Mouse (Mus musculus): ENCODE data around the gene Ctdsp1.

Ctdsp1 gene

DNA sequence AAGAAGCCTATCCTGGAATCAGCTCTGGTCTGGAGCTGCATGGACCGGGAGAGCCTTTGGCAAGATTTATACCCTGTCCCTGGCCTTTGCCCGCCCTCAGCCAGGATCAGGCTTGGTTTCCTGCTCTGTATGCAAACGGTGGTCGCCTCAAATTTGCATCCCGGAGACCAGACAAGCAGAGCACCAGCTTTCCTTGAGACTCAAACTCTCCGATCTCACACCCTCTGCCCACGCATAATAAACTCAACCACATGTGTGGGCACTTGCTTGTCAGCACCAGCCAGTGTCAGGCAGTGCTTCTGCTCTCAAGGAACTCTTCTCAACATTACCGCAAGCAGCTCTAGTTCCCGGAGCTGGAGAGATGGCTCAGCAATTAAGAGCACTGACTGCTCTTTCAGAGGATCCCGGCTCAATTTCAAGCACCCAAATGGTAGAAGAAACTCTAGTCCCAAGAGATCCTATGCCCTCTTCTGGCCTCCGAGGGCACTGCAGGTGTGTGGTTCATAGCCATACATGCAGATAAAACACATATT, 6.7 kb downstream of the Ctdsp1 start:
- peak; percentile 75 to 78 for DNase-seq

DNA sequence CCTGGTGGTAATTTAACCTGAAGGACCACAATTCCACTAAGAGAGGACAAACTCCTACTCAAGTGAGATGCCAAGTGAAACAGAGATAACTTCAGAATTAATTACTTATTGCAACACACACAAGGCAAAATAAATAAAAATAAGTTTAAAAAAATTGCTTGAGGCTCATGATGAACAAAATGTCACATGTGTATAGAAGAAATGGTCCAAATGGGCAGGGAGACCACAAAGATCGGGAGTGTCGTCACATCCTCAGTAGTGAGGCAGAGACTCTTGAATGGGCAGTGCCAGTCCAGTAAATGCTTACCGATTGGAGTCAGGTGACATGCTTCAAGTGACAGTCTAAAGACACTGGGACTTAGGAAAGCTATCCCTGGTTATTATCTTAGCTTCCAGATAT, 9.2 kb downstream of the Ctdsp1 start:
- no peak for DNase-seq

DNA sequence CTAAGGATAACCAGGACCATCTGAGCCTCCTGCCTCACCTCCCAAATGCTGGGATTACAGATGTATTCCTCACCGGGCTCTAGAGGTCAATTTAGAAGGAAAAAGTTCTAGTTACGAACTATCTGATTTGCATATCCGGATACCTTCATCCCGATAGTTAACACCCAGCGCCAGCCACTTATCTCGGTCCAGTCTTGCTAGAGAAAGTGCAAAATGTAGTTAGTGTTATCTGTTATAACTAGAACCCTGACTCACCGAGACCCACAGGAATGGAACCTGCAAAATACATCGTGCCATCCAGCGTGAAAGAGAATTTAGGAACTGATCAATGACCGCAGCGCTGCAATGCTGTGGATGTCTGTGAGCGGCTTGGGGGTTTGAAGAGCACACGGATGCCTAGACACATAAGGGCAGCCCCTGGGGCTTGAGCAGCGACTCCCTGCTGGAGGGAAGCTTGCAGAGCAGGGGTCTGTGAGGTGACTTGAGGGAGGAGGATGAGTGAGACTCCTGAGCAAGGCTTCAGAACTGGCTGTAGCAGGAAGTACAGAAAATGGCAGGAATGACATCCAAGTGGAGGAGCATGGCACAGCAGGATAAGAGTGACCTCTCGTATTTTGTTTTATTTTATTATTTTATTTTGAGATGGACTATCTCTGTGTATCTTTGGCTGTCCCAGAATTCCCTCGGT, 9.8 kb downstream of the Ctdsp1 start:
- no peak for DNase-seq

DNA sequence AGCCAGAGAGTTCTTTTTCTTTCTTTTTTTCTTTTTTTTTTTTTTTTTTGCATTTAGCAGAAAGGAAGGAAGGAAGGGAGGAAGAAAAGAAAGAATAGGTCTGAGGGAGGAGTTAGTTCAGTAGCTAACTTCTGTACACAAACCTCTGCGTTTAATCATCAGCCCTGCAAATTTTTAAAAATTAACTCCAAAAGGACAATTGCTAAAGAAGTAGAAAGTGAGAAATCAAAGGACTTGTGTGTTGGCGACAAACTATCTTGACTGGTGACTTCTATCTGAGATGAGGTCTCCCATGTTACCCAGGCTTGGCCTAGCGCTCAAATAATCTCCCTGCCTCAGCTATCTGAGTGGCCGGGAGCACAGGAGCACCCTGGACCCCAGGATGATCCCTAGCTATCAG, 12.9 kb downstream of the Ctdsp1 start:
- DNase-seq, result no peak

DNA sequence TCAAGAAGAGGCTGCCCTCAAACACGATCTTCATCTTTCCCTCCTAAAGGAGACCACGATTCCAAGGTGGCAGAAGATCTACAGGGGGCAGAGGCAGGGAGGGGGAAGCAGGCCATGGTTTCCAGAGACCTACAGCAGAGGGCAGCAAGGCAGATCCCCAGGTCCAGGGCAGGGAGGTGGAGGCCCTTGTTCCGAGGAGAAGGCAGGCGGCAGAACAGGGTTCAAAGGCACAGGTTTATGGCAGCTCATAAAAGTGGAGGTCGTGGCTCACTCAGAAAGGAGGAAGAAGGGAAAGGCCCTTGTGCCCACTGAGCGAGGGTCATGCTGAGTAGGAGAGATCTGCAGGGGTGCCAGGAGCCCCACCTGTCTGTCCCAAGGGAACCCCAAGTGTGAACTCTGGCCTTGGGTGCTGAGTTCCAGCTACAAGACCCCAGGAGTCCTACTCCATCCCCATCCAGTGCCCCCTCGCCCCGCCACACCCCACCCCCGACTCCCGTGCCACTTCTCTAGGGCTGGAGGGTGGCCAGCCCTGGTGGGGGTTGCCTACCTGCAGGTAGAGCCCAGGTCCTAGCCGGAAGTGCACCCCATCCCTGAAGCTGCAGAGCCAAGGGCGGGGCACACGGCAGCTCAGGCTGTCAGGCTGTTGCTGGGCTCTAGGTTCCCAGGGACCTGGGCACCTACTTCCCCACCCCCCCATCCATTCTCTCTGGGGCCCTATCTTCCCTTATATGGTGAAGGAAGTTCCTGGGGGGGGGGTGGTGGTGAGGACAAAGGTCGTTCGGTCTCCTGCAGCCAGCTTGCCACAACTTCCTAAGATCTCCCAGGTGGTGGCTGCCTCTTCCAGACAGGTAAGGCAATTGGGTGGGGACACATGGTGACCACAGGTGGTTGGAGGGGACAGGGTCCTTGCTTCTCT, 17.5 kb downstream of the Ctdsp1 start, which contains the start of gene Vil1:
Vil1 (plus strand) TSS at position 788 of the 916 bp plus-strand sequence.
- DNase-seq, result no peak

DNA sequence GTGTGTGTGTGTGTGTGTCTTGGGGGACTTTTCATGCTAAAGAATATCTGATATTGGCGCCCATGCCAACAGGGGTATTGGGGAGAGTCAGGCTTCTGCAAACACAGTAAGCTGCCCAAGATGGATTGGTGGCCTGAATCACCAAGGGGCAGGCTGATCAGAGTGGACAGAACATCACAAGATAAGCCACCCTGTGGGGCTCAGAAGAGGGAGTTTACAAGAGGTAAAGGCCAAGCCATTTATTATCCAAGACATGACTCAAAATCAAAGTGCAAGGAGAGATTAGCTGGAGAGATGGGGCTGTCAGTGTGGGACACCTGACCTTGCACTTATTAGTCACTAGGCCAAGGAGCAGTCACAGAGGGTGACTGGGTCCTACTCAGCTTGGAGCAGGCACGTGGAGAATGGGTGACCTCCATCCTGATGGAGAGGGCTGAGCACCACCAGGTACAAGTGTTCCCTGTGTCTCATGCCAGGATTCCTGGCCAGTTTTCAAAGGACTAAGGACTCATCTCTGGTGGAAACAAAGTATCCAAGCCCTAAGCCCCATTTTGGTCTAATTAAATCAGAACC, 20.5 kb downstream of the Ctdsp1 start:
- DNase-seq, result no peak

DNA sequence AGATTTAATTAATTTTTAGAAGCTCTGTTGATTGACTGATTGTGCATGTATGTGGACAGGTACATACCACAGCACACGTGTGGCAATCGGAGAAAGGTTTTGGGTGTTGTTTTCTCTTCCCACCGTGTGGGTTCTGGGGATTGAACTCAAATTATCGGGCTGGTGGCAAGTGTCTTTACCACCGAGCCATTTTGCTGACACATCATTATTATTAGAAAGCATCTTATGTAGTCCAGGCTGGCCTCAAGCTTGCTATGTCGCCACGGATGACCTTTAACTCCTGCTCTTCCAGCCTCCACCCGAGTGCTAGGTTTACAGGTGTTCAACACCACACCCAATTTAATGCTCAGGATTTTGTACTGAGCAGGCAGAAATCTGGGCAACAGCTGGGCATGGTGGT, 21.4 kb downstream of the Ctdsp1 start:
- no peak for DNase-seq

DNA sequence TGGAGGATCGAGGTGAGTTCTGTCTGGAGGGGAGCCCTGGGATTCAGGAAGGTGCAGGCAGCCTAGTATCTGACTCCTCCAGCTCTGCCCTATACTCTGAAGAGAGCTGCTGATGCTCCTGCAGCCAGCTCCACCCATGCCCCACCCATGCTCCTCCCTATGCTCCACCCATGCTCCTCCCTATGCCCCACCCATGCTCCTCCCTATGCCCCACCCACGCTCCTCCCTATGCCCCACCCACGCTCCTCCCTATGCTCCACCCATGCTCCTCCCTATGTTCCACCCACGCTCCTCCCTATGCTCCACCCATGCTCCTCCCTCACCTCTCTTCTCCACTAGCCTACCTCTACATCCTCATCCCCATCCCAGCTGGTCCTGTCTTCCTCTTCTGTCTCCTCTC, 23.8 kb downstream of the Ctdsp1 start:
- peak in 1 of 2 experiments; percentile 30 for DNase-seq

DNA sequence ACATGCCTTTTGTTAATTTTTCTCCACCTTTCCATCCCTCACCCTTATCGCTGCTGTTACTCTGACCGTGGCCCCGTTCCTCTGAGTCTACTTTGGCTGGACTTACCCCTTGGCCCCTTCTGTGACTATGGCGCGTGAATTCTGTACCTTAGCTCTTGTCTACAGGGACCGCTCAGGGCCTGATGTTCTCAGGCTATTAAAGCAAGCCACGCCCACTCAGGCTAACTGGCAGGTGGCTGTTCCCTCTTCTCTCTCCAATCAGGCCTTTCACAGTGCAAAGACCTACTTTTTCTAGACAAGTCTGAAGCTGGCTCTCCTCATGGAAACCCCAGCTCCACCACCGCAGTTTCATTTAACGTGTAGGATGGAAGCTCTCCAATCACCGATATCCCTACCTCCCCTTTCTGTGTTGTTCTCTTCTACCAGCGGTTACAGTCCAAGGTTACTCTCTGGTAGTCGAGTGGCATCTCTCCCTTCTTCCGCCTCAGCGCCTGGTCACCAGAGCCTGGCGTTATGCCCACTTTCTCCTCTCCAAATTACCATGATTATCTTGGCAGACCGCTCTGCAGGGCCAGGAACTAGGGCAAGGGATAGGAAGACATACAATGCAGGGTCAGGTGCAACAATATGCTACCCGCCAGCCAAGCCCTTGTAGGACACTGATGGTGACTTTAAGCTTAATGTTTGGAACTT, 27.6 kb downstream of the Ctdsp1 start:
- DNase-seq, result peak in 1 of 2 experiments; percentile 26

DNA sequence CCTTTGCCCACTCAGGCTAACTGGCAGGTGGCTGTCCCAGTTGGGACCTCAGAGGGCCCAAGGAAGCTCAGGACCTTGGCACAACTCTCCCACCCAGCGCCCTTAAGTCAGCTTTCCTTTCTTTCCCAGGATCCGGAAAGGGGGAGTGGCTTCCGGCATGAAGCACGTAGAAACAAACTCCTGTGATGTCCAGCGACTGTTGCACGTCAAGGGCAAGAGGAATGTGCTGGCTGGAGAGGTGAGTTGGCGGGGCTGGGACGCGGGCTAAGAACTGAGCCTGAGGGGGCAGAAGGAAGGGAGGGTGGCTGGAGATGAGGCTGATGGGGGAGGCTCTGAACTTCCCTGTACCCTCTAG, 28.1 kb downstream of the Ctdsp1 start:
- DNase-seq, result no peak

DNA sequence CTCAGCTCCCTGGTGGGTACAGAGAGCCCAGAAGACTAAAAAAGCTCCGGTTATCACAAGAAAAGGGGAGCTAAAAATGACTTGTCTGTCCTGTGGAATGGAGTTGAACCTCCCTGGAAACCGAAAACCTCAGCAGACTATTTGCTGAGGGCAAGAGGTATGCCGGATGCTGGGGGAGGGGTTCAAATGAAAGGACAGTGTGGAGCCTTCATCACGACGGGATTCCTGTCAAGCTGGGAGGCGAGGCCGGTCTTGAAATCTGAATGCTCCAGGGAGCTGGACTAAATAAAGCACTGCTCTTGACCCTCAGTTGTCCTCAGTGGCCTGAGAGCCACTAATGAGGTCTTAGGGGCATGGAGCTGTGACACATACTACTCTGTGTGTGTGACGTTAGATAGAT, 31.8 kb downstream of the Ctdsp1 start:
- no peak for DNase-seq

DNA sequence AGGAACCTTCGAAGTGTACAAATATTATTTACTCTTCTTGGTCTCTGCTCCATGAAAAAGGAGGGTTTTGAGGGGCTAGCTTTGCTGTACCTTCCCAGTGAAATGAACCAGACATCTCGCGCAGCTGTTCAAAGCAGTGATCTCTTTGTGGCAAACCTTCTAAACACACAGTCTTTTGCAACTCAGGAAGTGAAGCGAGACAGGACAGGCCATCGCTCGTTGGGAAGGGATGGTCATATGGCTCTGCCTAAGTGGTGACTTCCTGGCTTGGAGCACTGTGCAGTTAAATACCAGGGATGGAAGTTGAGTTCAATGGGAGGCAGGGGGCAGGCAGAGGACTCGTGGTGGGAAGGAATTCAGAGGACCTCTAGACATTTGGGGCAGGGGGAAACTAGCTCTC, 34.5 kb downstream of the Ctdsp1 start:
- DNase-seq, result no peak

DNA sequence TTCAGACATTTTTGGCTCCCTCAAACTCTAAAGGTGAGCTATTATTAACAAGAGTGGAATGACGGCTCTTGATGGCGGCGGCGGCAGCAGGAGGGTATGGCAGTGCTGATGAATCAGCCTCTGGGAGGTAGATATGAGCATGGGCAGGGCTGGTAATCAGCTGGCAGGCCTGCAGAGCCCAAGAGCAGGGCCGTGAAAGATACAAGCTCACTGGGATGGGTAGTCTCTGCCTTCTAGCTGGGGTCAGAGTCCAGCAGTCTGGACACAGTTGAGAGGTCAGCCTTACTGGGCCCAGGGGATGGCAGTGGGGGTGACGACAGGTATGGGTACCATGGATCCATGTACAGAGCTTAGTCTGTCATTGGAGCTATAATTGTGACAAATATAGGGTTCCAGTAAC, 41.9 kb downstream of the Ctdsp1 start:
- no peak for DNase-seq

DNA sequence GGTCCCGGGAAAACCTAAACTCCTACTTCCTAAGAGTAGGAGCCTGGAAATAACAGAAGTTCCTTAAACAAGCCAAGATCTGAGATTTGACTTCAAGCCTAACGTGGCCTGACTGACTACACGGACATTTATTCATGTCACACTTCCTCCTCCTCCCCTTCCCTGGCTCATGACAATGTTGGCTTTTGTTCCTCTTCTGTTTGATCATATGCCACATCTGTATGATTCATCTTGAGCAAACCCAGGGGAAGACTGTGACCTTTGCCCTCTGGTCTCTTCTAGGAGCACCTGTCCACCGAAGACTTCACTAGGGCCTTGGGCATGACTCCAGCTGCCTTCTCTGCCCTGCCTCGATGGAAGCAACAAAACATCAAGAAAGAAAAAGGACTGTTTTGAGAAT, 43.3 kb downstream of the Ctdsp1 start:
- DNase-seq, result no peak

DNA sequence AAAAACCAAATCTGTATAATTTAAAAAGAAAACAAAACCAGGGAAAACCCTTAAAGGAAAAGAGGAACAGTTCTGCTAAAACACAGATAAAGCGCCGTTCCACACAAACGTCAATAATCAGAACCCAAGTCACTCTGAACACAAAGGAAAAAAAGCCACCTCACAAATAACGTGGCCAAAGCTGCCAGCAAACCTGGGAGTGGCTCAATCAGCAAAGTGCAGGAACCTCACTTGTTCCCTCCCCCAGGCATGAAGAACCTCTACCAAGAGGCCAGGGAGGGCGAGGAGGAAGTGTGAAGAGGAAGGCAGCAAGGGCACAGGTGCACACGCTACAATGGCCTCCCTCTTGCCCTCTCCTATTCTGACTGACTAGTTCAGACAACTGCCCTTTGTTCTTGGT, 44.3 kb downstream of the Ctdsp1 start:
- DNase-seq, result no peak

DNA sequence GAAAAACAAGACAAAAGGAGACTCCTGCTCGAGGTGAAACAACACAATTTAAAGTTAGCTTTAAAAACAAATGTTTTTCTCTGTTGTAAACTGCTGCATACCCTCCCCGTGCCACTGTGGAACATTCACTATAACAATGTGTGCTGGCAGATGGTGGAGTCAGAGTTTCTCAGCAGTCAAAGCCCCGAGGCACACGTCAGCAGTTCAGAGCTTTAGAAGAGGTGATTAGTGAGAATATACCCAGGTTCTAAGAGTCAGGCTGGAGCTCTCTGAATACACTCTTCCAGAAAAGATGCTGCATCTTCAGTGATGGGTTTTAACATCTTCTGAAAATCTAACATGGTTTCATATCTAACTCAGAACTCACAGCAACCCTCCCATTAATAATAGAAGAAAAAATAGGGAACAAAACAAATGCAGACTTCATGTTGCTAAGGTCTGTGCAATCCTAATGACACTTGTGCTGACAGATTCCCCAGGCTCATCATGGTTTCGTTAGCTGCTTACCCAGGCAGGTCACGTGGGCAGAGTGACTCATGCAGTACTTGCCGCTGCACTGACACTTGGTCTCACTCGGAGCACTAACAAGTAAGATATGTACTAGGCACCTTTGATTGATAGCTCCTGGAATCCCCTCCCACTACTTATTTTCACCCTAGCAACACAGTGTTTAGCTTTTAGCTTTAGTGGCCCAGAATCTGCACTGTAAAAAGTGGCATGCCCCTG, 46.6 kb downstream of the Ctdsp1 start:
- no peak for DNase-seq

DNA sequence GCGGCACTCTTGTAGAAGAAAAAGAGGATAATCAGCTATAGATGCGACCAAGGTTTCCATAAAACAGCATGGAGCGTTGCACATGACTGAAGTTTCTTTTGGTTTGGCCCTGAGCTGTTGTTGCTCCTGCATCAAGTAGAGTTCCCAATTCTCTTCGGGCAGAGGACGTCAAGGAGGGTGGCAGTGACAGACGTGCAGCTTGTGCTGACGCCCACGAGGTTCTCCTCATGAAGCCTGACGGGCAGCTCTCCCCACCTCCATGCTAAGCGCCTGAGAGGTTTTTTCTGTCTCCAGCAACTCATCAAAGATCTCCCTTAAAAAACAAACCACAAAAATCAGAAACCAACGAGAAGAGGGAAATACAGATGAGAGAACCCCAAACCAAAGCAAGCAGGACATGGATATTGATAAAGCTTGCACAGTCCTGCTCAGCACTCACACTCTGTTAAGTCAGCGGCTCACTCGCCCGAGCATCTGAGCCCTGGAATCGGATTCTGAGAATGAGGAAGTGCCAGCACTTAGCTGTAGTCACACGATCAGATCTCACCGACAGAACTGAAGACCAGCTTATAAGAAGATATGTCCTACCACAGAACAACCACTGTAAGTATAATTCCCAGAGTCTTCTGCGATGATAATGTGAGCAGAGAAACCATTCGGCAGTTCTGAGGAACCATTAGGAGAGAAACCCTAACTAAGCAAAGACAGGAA, 48.0 kb downstream of the Ctdsp1 start:
- no peak for DNase-seq

DNA sequence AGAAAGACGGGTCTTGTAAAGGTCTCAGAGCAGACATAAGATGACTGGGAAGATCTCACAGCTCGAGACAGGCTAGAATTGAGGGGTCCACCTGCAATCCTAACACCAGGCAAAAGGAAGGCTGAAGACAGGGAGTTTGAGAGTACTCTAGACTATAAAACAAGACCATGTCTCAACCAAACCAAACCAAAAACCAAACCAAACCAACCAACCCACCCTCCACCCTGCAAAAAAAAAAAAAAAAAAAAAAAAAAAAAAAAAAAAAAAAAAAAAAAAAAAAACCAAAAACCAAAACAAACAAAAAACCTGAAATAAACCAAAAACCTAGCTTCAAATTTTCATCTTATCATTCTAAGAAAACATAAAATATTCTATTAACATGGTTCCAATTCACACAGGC, 53.2 kb downstream of the Ctdsp1 start:
- DNase-seq, result no peak

Measured in cerebellum, postnatal 36 days (tissue).